Mouse (Mus musculus) CH12.LX (cell line): ENCODE measurements around the gene Gm3187. TPM values are rescaled to one million over a fixed set of nuclear protein-coding genes. Genes with fewer than 3 reads are reported as not detected.

Experiments
- polyA plus RNA-seq: library from polyadenylated mRNA; unstranded; fragments of >175 nt; gene quantifications from 2 replicates; pipeline ENCODE4 v1.2.1, GENCODE M21; 2012; ENCODE audit warnings: low read depth; ENCODE audit not compliant: insufficient read length
- total RNA-seq, 2 experiments: library from RNA; depleted of rRNA; stranded (reverse); fragments of 300-350 nt in 1 of 2; fragments of >200 nt in 1 of 2; gene quantifications; 2 replicates each; pipeline ENCODE4 v1.2.3; 2012 to 2014

Gm3187 gene
- total and polyA plus RNA-seq, 3 experiments, result not detected

Other genes with a start within 250 kb of the Gm3187 start
- gene Gm3526, start 223.6 kb upstream of the Gm3187 start, total RNA-seq (2012; rRNA removed), result not detected in 2 replicates
- gene Gm3526, start 223.6 kb upstream of the Gm3187 start, total RNA-seq (2014; rRNA removed), result not detected in 2 replicates
- not detected in 2 replicates for gene Gm3526, start 223.6 kb upstream of the Gm3187 start, polyA plus RNA-seq
- gene Gm3542, start 149.3 kb upstream of the Gm3187 start, total RNA-seq (2012; rRNA removed), result not detected in 2 replicates
- gene Gm3542, start 149.3 kb upstream of the Gm3187 start, total RNA-seq (2014; rRNA removed), result not detected in 2 replicates
- gene Gm3542, start 149.3 kb upstream of the Gm3187 start, polyA plus RNA-seq, result not detected in 2 replicates
- gene Gm3500, start 95.2 kb upstream of the Gm3187 start, total RNA-seq (2012; rRNA removed), result not detected in 2 replicates
- not detected in 2 replicates for gene Gm3500, start 95.2 kb upstream of the Gm3187 start, total RNA-seq (2014; rRNA removed)
- gene Gm3500, start 95.2 kb upstream of the Gm3187 start, polyA plus RNA-seq, result not detected in 2 replicates
- not detected in 2 replicates for gene Gm3194, start 28.7 kb upstream of the Gm3187 start, total RNA-seq (2012; rRNA removed)
- not detected in 2 replicates for gene Gm3194, start 28.7 kb upstream of the Gm3187 start, total RNA-seq (2014; rRNA removed)
- not detected in 2 replicates for gene Gm3194, start 28.7 kb upstream of the Gm3187 start, polyA plus RNA-seq
- not detected in 2 replicates for gene Gm8246, start 6.4 kb upstream of the Gm3187 start, total RNA-seq (2012; rRNA removed)
- not detected in 2 replicates for gene Gm8246, start 6.4 kb upstream of the Gm3187 start, total RNA-seq (2014; rRNA removed)
- not detected in 2 replicates for gene Gm8246, start 6.4 kb upstream of the Gm3187 start, polyA plus RNA-seq
- gene Gm3488, start 17.5 kb downstream of the Gm3187 start, total RNA-seq (2012; rRNA removed), result not detected in 2 replicates
- not detected in 2 replicates for gene Gm3488, start 17.5 kb downstream of the Gm3187 start, total RNA-seq (2014; rRNA removed)
- not detected in 2 replicates for gene Gm3488, start 17.5 kb downstream of the Gm3187 start, polyA plus RNA-seq
- not detected in 2 replicates for gene Gm3532, start 54.3 kb downstream of the Gm3187 start, total RNA-seq (2012; rRNA removed)
- not detected in 2 replicates for gene Gm3532, start 54.3 kb downstream of the Gm3187 start, total RNA-seq (2014; rRNA removed)
- gene Gm3532, start 54.3 kb downstream of the Gm3187 start, polyA plus RNA-seq, result not detected in 2 replicates
- not detected in 2 replicates for gene Gm8265, start 148.8 kb downstream of the Gm3187 start, total RNA-seq (2012; rRNA removed)
- gene Gm8265, start 148.8 kb downstream of the Gm3187 start, total RNA-seq (2014; rRNA removed), result not detected in 2 replicates
- gene Gm8265, start 148.8 kb downstream of the Gm3187 start, polyA plus RNA-seq, result not detected in 2 replicates
- gene Gm9603, start 203.2 kb downstream of the Gm3187 start, total RNA-seq (2012; rRNA removed), result not detected in 2 replicates
- gene Gm9603, start 203.2 kb downstream of the Gm3187 start, total RNA-seq (2014; rRNA removed), result not detected in 2 replicates
- not detected in 2 replicates for gene Gm9603, start 203.2 kb downstream of the Gm3187 start, polyA plus RNA-seq